Mouse (Mus musculus) c-Kit-positive CD71-positive TER-119-positive erythroid progenitor cells, embryonic 14.5 days (primary cell): ENCODE measurements around the gene Wfdc2.

Experiments used
- DNase-seq: peaks from one replicate; pipeline ENCODE4 v3.0.0-alpha.2; 2013; ENCODE audit warnings: low spot score

Wfdc2 gene

DNA sequence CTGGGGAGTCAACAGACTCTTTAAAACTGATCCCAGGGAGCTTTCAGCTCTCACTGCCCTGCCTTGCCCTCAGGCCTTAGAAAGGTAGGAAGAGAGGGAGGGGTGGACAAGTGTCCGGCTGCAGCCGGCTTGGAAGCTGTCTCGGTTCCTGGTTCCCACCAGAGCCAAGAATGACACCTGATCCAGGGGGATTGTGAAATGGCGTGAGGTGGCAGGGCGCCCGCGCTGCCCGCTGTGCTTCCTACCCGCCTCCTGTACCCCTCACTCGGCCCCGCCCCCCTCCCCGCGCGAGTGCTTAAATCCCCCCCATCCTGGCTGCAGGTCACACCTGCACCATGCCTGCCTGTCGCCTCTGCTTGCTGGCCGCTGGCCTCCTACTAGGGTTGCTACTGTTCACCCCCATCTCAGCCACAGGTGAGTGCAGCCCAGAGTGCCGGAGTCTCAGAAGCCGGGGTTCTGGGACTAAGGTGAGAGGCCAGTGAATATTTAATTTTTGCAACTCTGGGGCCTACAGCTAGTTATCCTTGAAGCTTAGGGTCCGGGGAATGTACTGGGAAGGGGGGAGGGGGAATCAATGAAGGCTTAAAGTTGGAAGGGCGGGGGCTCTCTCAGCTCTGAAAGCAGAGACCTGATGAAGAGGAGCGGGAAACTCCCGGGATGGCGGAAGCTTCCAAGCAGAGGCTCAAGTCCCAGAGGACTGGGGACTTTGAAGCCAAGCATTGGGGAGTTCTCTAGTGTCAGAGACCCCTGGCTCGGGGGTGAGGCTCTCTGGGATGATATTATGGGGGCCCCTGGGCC lies at the start of gene Wfdc2:
Gene Wfdc2, plus strand, starts transcription at position 23 of the 798 bp plus-strand sequence.
- no peak for DNase-seq

GRCm38 (mm10) chr2:164513389-164513788 lies 48.8 kb upstream of the Wfdc2 start:
- no peak for DNase-seq

DNA sequence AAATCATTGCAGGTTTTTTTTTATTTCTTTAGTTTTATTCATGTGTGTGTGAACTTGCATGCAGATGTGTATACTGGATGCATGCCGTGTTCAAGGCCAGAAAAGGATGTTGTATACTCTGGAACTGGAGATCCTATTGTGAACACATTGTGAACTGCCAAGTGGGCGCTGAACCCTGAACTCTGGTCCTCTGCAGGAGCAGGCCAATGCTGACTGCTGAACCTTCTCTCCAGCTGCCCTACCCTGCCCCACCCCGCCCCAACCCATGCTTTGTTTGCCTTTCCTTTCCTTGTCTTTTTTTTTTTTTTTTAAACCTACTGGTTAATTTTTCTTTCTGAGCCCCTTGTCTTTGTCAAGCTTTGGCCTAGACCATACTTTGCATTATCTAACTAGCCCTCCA lies 47.3 kb upstream of the Wfdc2 start:
- no peak for DNase-seq

GRCm38 (mm10) chr2:164515897-164516296 lies 46.3 kb upstream of the Wfdc2 start:
- DNase-seq = no peak

- no peak for DNase-seq
These were observed 45.6 kb upstream of the Wfdc2 start for GRCm38 (mm10) chr2:164516592-164516991.

GRCm38 (mm10) chr2:164517485-164518221 lies 44.6 kb upstream of the Wfdc2 start:
- DNase-seq = peak; percentile 41

DNA sequence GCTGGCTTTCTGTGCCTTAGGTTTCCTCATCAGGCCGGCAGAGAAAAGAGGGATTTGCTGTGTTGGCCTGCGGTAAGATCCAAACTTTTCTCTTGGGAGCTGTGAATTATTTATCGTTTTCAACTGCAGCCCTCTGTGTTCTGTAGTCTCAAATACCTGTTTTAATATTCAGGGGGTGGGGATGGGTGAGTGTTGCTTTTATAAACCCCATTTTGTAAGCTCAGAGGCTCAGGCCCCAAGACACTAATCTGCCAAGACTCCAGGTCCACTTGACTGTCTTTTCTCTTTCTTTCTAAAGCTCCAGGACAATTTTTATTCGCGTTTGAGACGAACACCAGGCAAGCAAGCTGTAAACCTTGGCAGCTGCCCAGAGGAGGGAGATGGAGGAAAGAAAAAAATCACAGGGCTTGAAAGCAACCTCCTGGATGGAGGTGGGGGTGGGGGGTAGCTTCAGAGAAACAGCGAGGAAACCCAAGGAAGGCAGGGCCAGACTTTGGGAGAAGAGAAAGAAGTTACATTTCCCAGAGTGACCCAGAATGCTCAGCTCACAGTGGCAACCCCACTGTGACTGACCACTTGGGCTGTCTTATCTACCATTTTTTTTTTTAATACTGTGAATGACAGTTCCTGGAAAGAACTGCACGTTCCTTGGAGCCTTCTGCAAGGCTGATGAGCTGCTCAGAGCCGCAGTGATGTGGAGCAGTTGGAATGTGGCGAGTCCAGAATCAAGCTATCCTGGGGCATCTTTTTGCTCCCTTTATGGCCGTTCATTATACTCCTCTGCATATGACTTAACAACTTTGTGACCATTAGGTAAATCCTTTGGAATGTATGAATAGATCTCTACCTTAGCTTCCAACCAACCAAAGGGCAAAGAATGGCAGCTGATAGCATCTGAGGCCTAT lies 43.7 kb upstream of the Wfdc2 start:
- no peak for DNase-seq

DNA sequence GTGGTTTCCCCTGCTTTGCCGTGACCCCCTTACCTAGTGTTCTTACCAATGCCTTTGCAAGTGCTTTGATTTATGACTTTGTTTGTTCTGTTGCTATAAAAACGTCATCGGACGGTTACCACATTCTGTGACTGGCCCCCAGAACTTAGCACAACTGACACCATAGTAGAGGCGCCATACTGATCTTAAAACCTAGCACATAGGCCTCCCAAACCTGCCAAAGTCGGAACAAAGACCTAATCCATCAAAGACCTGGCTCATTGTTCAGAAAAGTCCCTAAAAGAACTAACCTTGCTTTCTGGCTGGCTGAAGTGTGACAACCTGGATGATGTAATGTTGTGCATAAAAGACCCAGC lies 43.1 kb upstream of the Wfdc2 start:
- DNase-seq = no peak

- DNase-seq = no peak
These were observed 41.4 kb upstream of the Wfdc2 start for GRCm38 (mm10) chr2:164520782-164521181.

DNA sequence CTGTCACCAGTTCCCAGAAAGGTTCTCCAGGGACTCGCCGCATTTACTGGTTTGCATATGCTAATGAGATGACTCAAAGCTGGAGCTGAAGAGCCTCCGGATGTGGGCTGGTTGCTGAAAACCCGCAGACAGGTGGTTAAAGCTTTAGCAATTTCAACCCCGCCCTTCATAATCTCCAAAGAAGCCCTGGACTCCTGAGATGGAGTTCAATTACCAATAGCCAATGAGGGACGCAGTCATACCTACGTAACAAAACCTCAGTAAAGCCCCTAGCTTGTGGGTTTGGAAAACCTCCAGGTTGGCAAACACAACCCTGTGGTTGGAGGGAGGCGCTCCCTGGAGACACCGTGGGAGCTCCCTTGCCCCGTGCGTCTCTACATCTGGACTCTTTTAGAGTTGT lies 40.4 kb upstream of the Wfdc2 start:
- DNase-seq = no peak

DNA sequence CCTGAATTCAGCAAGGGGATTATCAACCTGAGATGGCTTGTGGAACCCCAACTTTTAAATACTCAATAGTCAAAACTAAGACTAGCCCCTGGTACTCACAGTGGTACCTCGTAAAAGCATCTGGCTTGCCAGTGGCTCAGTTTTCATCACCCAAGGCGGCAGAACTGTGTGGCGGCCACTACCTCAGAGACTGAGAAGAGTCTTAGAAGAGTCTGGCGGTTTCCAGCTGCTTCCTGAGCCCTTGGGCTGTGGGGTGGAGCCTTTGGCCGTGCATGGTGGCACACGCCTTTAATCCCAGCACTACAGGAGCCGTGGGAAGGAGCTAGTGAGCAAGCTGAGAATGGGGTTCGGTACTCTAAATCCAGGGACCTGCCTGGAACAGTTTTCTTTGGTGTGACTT lies 39.9 kb upstream of the Wfdc2 start:
- DNase-seq = no peak

DNA sequence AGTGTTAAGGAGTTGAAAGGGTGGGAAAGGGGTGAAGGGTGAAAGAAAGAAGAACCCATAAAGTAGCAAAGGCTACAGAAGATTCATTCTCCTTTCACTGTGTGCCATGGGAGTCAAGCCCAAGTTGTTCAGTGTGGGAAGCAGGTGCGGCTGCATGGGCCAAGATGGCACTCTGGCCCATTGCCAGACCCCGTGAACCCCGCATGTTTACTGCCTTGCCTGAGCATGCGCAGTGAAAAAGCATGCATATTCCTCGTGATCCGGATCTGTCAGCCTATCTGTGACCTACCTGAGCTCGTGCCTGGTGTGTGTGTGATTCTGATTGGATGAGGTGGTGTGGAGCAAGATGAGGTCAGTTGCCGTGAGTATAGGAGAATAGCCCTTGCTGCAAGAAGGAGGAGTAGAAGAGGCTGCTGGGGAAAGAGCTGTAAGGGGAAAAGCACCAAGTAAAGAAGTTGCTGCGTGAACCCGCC lies 38.9 kb upstream of the Wfdc2 start:
- DNase-seq = no peak

- DNase-seq = no peak
These were observed 33.7 kb upstream of the Wfdc2 start for GRCm38 (mm10) chr2:164528557-164528956.

DNA sequence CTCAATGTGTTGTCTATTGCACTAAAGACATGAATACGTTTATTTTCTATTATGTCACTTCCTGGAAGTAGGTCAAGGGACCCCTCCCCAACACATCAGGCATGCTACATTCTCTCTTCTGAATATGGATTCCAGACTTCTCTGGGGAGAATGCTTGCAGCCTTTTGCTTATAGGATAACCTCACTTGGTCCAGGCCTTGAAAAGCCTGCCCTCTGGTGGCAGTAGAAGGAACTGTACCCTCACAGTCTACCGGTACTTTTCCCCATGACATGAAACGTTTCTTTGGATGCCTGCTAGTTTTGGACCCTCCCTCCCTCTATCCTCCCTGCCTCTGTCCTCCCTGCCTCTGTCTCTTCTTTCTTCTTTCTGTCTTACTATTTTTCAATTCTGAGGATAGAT lies 31.0 kb upstream of the Wfdc2 start:
- peak; percentile 53 for DNase-seq

DNA sequence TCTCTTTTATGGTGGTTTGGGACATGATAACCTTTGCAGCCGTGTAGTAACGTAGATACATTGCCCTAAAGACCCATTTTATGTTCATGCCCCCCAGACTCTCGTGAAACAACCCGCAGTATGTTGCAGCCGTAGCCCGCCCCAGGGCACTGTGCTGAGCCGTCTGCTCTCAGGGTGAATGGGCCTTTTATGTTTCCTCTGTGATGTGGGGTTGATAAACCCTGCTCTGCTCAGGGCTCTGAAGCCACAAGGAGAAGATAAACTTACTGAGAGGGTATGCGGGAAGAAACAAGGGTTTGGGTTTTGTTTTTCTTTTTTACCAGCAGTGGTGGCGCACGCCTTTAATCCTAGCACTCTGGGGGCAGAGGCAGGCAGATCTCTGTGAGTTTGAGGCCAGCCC lies 27.9 kb upstream of the Wfdc2 start:
- no peak for DNase-seq

GRCm38 (mm10) chr2:164537003-164537402 lies 25.2 kb upstream of the Wfdc2 start:
- DNase-seq = no peak

DNA sequence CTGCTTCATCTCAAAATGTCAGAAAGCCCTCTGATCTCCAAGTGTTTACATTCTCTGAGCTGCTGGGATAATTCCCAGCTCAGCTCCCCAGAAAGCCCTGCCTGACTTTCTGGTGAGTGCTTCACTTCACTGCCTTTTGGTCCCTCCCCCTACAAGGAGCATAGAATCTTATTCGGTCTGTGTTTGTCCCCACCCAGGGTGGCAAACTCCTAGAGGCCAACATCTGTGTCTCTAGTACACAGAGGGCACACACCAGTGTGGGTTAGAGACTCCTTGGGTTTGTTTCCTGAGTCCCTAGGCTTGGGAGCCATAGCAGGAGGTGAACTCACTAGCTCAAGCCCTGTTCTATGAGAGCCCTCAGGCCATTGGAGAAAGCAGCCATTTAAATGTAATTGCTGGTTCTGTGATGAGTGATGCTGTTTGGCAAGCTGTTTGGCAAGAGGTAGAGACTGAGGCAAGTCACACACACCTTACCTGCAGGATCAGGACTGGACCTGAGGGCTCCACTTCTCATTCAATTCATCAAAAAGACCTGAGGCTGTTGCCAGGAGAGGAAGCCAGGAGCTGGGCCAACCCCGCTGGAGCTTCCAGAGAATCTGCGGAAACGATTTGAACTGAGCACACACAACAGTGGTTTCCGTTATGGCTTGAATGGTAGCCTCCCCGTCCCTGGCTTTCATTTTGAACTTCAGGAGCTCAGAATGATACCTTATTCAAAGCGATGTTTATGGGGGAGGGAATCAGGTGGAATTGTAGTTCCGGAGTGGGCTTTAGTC lies 21.4 kb upstream of the Wfdc2 start:
- DNase-seq = no peak

DNA sequence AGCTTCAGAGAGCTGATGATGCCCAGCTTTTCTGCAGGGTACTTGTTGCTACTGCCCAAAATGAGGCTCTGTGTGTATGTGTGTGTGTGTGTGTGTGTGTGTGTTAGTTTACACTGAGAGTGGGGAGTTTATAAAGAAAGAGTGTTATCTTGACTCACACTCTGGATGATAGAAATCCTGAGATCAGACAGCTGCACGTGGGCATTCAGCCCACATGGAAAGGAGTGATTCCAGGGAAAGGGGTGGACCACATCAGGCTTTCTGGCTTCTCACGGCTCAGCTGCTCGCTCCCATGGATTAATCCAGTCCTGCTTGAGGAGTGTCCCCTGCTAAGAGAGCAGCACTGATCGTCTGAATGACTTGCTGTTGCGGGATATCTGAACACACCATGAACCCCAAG lies 20.1 kb upstream of the Wfdc2 start:
- no peak for DNase-seq

DNA sequence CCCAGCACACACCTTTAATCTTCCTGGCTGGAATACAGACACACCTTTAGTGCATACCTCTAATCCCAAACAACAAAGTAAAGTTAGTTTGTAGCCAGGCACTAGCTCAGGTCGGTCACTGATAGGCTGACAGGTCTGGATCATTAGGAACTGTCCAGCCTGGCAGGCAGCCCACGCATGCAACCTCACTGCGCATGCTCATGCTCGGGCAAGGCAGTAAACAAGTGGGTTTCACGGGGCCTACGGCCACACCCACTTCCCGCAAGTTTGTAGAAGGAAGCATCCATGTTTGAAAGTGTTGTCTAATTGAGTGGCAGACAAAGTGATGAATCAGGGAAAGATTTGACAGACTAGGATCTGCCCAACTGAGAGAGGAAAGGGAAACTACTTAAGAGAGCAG lies 19.6 kb upstream of the Wfdc2 start:
- DNase-seq = no peak

GRCm38 (mm10) chr2:164543745-164544144 lies 18.5 kb upstream of the Wfdc2 start:
- no peak for DNase-seq

- no peak for DNase-seq
These were observed 17.6 kb upstream of the Wfdc2 start for GRCm38 (mm10) chr2:164544454-164545097.
